Mouse (Mus musculus) cerebral cortex, adult 2 months (tissue): Measurements from ENCODE around the gene Herc1.

Experiments
- WGBS: fragments of 180-500 bp; shearing (Covaris S2); methylation state at CpG from one replicate; pipeline ENCODE4 v1.1.7; 2018; 5-methylcytosine and 5-hydroxymethylcytosine counted together

The Herc1 gene

GRCm38 (mm10) chr9:66349860-66350787 lies at the start of gene Herc1:
Gene Herc1 (plus strand): TSS chr9:66350450.
- under 1% methylated on average over 85 of the region's 85 CpGs for WGBS

- 88% methylated on average over 3 of the region's 3 CpGs for WGBS
These were observed 45.7 kb upstream of the Herc1 start for GRCm38 (mm10) chr9:66304320-66305090.

GRCm38 (mm10) chr9:66305121-66306112 lies 44.8 kb upstream of the Herc1 start:
- 16% methylated on average over 25 of the region's 25 CpGs for WGBS

DNA sequence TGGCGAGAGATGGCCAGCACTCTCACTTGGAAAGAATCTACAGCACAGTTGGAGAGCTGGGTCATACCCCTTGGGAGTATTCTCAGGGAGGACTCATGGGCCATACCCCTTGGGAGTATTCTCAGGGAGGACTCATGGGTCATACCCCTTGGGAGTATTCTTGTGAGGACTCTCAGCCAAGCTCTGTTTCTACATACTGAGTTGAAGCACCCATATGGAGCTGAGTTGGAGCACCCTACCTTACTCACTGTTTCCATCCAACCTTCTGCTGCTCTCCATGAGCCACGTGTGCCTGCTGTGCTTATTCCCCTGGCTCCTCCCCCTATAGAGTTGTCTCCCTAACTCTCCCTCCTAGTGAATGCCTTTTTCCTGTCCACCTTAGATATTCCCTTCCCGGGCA lies 43.8 kb upstream of the Herc1 start:
- WGBS = 74% methylated on average over 3 of the region's 3 CpGs

GRCm38 (mm10) chr9:66307341-66307740 lies 42.9 kb upstream of the Herc1 start:
- WGBS = 71% methylated on average over 2 of the region's 2 CpGs

DNA sequence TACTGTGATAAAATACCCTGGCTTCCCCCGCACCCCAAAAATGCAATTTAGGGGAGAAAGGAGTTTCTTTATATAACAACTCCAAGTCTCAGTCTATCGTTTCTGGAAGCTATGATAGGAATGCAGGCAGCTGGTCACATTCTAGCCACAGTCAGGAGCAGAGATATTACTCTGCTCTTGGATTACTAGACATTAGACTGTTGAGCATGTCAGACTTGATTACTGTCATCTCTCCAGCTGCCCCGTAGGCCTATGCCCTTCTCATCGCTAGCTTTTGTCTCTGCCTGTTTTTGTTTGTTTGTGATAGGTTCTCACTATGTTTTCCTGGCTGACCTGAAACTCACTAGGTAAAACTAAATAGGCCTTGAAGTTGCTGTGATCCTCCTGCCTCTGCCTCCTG lies 41.5 kb upstream of the Herc1 start:
- 82% methylated on average over 4 of the region's 4 CpGs for WGBS

DNA sequence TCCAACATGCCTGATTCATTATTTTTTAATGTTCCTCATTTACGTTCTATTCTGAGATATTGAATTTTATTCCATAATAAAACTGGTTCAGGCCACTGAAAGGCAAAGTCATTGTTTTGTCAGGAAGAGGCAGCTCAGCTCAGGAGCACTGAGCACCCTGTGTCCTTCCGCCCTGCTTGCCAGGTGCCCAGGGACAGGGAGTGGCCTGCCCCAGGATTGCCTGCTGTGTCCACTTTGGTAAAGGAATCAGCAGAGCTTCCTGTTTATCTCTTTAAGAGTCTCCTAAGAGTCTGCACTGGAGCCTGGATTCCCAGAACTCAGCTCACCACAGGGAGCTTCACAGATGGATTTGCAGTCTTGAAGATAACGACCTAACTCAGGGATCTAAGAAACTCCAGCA lies 38.8 kb upstream of the Herc1 start:
- 47% methylated on average over 3 of the region's 3 CpGs for WGBS

DNA sequence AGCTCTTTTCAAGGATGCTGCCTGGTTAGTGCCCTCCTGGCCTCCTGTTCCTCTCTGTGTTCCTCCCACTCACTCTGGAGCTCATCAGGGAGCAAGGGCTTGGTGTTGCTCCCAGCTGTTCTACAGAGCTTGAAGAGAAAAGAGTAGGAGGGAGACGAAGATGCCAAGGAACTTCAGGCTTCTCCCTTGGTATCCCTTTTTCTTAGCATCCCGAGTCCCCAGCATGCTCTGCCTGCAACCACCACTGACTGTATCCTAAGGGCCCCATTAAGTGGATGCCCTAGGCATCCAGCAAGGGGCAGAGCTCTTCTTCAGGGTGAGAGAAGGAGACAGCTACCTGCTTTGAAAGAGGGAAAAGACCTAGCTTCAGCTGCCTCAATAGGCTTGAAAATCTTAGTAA lies 33.6 kb upstream of the Herc1 start:
- WGBS = 31% methylated on average over 2 of the region's 2 CpGs

GRCm38 (mm10) chr9:66322010-66322931 lies 28.0 kb upstream of the Herc1 start:
- 52% methylated on average over 7 of the region's 7 CpGs for WGBS

- WGBS = 88% methylated on average over 2 of the region's 2 CpGs
These were observed 23.4 kb upstream of the Herc1 start for GRCm38 (mm10) chr9:66326879-66327278.

- WGBS = 78% methylated on average over 6 of the region's 6 CpGs
These were observed 20.8 kb upstream of the Herc1 start for GRCm38 (mm10) chr9:66329474-66329873.

- 81% methylated on average over 3 of the region's 3 CpGs for WGBS
These were observed 19.8 kb upstream of the Herc1 start for GRCm38 (mm10) chr9:66330437-66330836.

DNA sequence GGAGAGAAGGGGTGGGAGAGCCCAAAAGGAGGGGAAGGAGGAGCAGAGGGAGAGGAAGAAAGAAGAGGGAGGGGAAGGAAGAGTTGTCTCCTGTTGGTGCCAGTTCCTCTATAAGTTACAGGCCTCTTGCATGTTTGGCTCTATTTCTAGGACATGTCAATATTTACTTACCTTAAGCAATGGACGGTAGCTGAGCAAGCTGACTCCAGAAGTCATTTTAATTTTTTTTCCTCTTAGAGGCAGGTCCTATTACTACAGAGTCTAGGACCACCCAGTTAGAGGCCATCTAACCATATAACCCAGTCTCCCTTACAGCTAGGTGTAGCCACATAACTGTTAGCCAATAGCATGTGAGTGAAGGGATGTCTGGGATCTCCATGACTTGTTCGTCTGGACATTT lies 18.7 kb upstream of the Herc1 start:
- WGBS = 82% methylated on average over 2 of the region's 2 CpGs

GRCm38 (mm10) chr9:66332393-66332792 lies 17.9 kb upstream of the Herc1 start:
- WGBS = 84% methylated on average over 2 of the region's 2 CpGs

GRCm38 (mm10) chr9:66338005-66338782 lies 12.1 kb upstream of the Herc1 start:
- WGBS = 56% methylated on average over 3 of the region's 3 CpGs

GRCm38 (mm10) chr9:66339714-66340113 lies 10.5 kb upstream of the Herc1 start:
- WGBS = 58% methylated on average over 1 of the region's 1 CpGs

- 88% methylated on average over 3 of the region's 3 CpGs for WGBS
These were observed 9.7 kb upstream of the Herc1 start for GRCm38 (mm10) chr9:66340394-66341094.

GRCm38 (mm10) chr9:66347405-66348035 lies 2.7 kb upstream of the Herc1 start:
- 80% methylated on average over 7 of the region's 7 CpGs for WGBS
